Mouse (Mus musculus): ENCODE data around the gene Tbx3. TPM values are rescaled to one million over a fixed set of nuclear protein-coding genes. Genes with fewer than 3 reads are reported as not detected.

Gene Tbx3
- polyA plus RNA-seq (2014; fragmentation: Nextera tagmentation; extraction: Ambion mirVana): 1.3 and 1.4 TPM in 2 replicates

- DNase-seq (ENCODE audit: low spot score, missing footprints) (peak; percentile 98), ATAC-seq (ENCODE audit: low FRiP score) (peak; percentile 96)
- Histone ChIP-seq H3K27me3 (ENCODE audit: control insufficient read depth, insufficient read depth, low read length) (peaks cover 98% of the 10 kb centered on the region), H3K4me2 (peak within 1 kb of the TSS; percentile 56), H3K36me3 (ENCODE audit: control insufficient read depth, insufficient read depth, low read length) (no peaks in the 10 kb centered on the region), H3K4me3 (ENCODE audit: low read depth, low read length) (peak within 1 kb of the TSS; percentile 25), H3K9ac (ENCODE audit: low read length) (peak within 1 kb of the TSS; percentile 48), H3K27ac (ENCODE audit: low read depth, low read length) (no peak within 1 kb of the TSS), H3K4me1 (ENCODE audit: control insufficient read depth, insufficient read depth, low read length) (peaks cover 13% of the 10 kb centered on the region), H3K9me3 (ENCODE audit: control insufficient read depth, low read length) (no peaks in the 10 kb centered on the region)
- WGBS: under 1% methylated on average over 43 of the region's 43 CpGs
Measured at GRCm38 (mm10) chr5:119670566-119671108, at the start of gene Tbx3. Tbx3 (plus strand) TSS chr5:119670669.

- WGBS: 64% methylated on average over 1 of the region's 1 CpGs
Measured at GRCm38 (mm10) chr5:119622076-119622475, 48.4 kb upstream of the Tbx3 start.

GRCm38 (mm10) chr5:119624554-119624953 is 45.9 kb upstream of the Tbx3 start:
- Histone ChIP-seq H3K4me3 (ENCODE audit: low read depth, low read length) (no peak overlapping the region), H3K27ac (ENCODE audit: low read depth, low read length) (no peak overlapping the region), H3K9me3 (ENCODE audit: control insufficient read depth, low read length) (no peaks in the 10 kb centered on the region), H3K9ac (ENCODE audit: low read length) (no peak overlapping the region), H3K4me1 (ENCODE audit: control insufficient read depth, insufficient read depth, low read length) (peaks cover 9% of the 10 kb centered on the region), H3K27me3 (ENCODE audit: control insufficient read depth, insufficient read depth, low read length) (peaks cover 48% of the 10 kb centered on the region), H3K36me3 (ENCODE audit: control insufficient read depth, insufficient read depth, low read length) (no peaks in the 10 kb centered on the region), H3K4me2 (no peak overlapping the region)
- no peak for ATAC-seq (ENCODE audit: low FRiP score)
- 40% methylated on average over 1 of the region's 1 CpGs for WGBS
- DNase-seq (ENCODE audit: low spot score, missing footprints): peak; percentile 6

More at GRCm38 (mm10) chr5:119622076-119622475, 48.4 kb upstream of the Tbx3 start:
- no peak for DNase-seq (ENCODE audit: low spot score, missing footprints)
- no peak overlapping the region for H3K4me3 ChIP-seq (ENCODE audit: low read depth, low read length)
- H3K9me3 ChIP-seq (ENCODE audit: control insufficient read depth, low read length): no peaks in the 10 kb centered on the region
- no peak overlapping the region for H3K27ac ChIP-seq (ENCODE audit: low read depth, low read length)
- H3K4me2 ChIP-seq: no peak overlapping the region
- no peaks in the 10 kb centered on the region for H3K36me3 ChIP-seq (ENCODE audit: control insufficient read depth, insufficient read depth, low read length)
- peaks cover 9% of the 10 kb centered on the region for H3K4me1 ChIP-seq (ENCODE audit: control insufficient read depth, insufficient read depth, low read length)
- peaks cover 30% of the 10 kb centered on the region for H3K27me3 ChIP-seq (ENCODE audit: control insufficient read depth, insufficient read depth, low read length)
- ATAC-seq (ENCODE audit: low FRiP score): no peak
- no peak overlapping the region for H3K9ac ChIP-seq (ENCODE audit: low read length)

GRCm38 (mm10) chr5:119625603-119626002 is 44.9 kb upstream of the Tbx3 start:
- Histone ChIP-seq H3K27ac (ENCODE audit: low read depth, low read length) (no peak overlapping the region), H3K9ac (ENCODE audit: low read length) (no peak overlapping the region), H3K4me1 (ENCODE audit: control insufficient read depth, insufficient read depth, low read length) (peaks cover 9% of the 10 kb centered on the region), H3K9me3 (ENCODE audit: control insufficient read depth, low read length) (no peaks in the 10 kb centered on the region), H3K4me2 (no peak overlapping the region), H3K36me3 (ENCODE audit: control insufficient read depth, insufficient read depth, low read length) (no peaks in the 10 kb centered on the region), H3K4me3 (ENCODE audit: low read depth, low read length) (no peak overlapping the region), H3K27me3 (ENCODE audit: control insufficient read depth, insufficient read depth, low read length) (peaks cover 48% of the 10 kb centered on the region)
- DNase-seq (ENCODE audit: low spot score, missing footprints): no peak
- WGBS: 4% methylated on average over 13 of the region's 13 CpGs
- no peak for ATAC-seq (ENCODE audit: low FRiP score)

GRCm38 (mm10) chr5:119626154-119626553 is 44.3 kb upstream of the Tbx3 start:
- no peak for DNase-seq (ENCODE audit: low spot score, missing footprints)
- Histone ChIP-seq H3K4me1 (ENCODE audit: control insufficient read depth, insufficient read depth, low read length) (peaks cover 9% of the 10 kb centered on the region), H3K4me3 (ENCODE audit: low read depth, low read length) (peak overlapping the region; percentile 14; the same call in 1 of the 2 replicates), H3K27ac (ENCODE audit: low read depth, low read length) (no peak overlapping the region), H3K9me3 (ENCODE audit: control insufficient read depth, low read length) (no peaks in the 10 kb centered on the region), H3K36me3 (ENCODE audit: control insufficient read depth, insufficient read depth, low read length) (no peaks in the 10 kb centered on the region), H3K4me2 (no peak overlapping the region), H3K9ac (ENCODE audit: low read length) (no peak overlapping the region), H3K27me3 (ENCODE audit: control insufficient read depth, insufficient read depth, low read length) (peaks cover 48% of the 10 kb centered on the region)
- ATAC-seq (ENCODE audit: low FRiP score): no peak
- 7% methylated on average over 9 of the region's 9 CpGs for WGBS

GRCm38 (mm10) chr5:119626662-119627061 is 43.8 kb upstream of the Tbx3 start:
- H3K27ac ChIP-seq (ENCODE audit: low read depth, low read length): no peak overlapping the region
- DNase-seq (ENCODE audit: low spot score, missing footprints) (peak; percentile 92), ATAC-seq (ENCODE audit: low FRiP score) (no peak)
- H3K4me1 ChIP-seq (ENCODE audit: control insufficient read depth, insufficient read depth, low read length): peaks cover 9% of the 10 kb centered on the region
- H3K4me3 ChIP-seq (ENCODE audit: low read depth, low read length): peak overlapping the region; percentile 14
- peak overlapping the region; percentile 33 for H3K4me2 ChIP-seq
- peaks cover 48% of the 10 kb centered on the region for H3K27me3 ChIP-seq (ENCODE audit: control insufficient read depth, insufficient read depth, low read length)
- 0 out of 2 replicates have a peak overlapping the region, but pooled peaks have one; percentile 12 for H3K9ac ChIP-seq (ENCODE audit: low read length)
- no peaks in the 10 kb centered on the region for H3K9me3 ChIP-seq (ENCODE audit: control insufficient read depth, low read length)
- WGBS: under 1% methylated on average over 22 of the region's 22 CpGs
- no peaks in the 10 kb centered on the region for H3K36me3 ChIP-seq (ENCODE audit: control insufficient read depth, insufficient read depth, low read length)

- no peak for ATAC-seq (ENCODE audit: low FRiP score)
- WGBS: 69% methylated on average over 3 of the region's 3 CpGs
Measured at GRCm38 (mm10) chr5:119628100-119628499, 42.4 kb upstream of the Tbx3 start.

GRCm38 (mm10) chr5:119628746-119629327 is 41.6 kb upstream of the Tbx3 start:
- 29% methylated on average over 12 of the region's 12 CpGs for WGBS
- DNase-seq (ENCODE audit: low spot score, missing footprints): no peak
- Histone ChIP-seq H3K9ac (ENCODE audit: low read length) (no peak overlapping the region), H3K4me3 (ENCODE audit: low read depth, low read length) (no peak overlapping the region), H3K4me2 (no peak overlapping the region), H3K27me3 (ENCODE audit: control insufficient read depth, insufficient read depth, low read length) (peaks cover 45% of the 10 kb centered on the region), H3K9me3 (ENCODE audit: control insufficient read depth, low read length) (no peaks in the 10 kb centered on the region), H3K36me3 (ENCODE audit: control insufficient read depth, insufficient read depth, low read length) (no peaks in the 10 kb centered on the region), H3K4me1 (ENCODE audit: control insufficient read depth, insufficient read depth, low read length) (peaks cover 9% of the 10 kb centered on the region), H3K27ac (ENCODE audit: low read depth, low read length) (no peak overlapping the region)
- ATAC-seq (ENCODE audit: low FRiP score): no peak

More at GRCm38 (mm10) chr5:119628100-119628499, 42.4 kb upstream of the Tbx3 start:
- Histone ChIP-seq H3K4me1 (ENCODE audit: control insufficient read depth, insufficient read depth, low read length) (peaks cover 9% of the 10 kb centered on the region), H3K4me2 (no peak overlapping the region), H3K9ac (ENCODE audit: low read length) (no peak overlapping the region), H3K9me3 (ENCODE audit: control insufficient read depth, low read length) (no peaks in the 10 kb centered on the region), H3K36me3 (ENCODE audit: control insufficient read depth, insufficient read depth, low read length) (no peaks in the 10 kb centered on the region), H3K27me3 (ENCODE audit: control insufficient read depth, insufficient read depth, low read length) (peaks cover 45% of the 10 kb centered on the region), H3K27ac (ENCODE audit: low read depth, low read length) (no peak overlapping the region), H3K4me3 (ENCODE audit: low read depth, low read length) (no peak overlapping the region)
- no peak for DNase-seq (ENCODE audit: low spot score, missing footprints)

- Histone ChIP-seq H3K4me1 (ENCODE audit: control insufficient read depth, insufficient read depth, low read length) (no peaks in the 10 kb centered on the region), H3K9me3 (ENCODE audit: control insufficient read depth, low read length) (no peaks in the 10 kb centered on the region), H3K27me3 (ENCODE audit: control insufficient read depth, insufficient read depth, low read length) (peaks cover 4% of the 10 kb centered on the region), H3K9ac (ENCODE audit: low read length) (no peak overlapping the region), H3K27ac (ENCODE audit: low read depth, low read length) (no peak overlapping the region), H3K4me2 (no peak overlapping the region), H3K36me3 (ENCODE audit: control insufficient read depth, insufficient read depth, low read length) (no peaks in the 10 kb centered on the region), H3K4me3 (ENCODE audit: low read depth, low read length) (no peak overlapping the region)
- ATAC-seq (ENCODE audit: low FRiP score): no peak
- no peak for DNase-seq (ENCODE audit: low spot score, missing footprints)
- WGBS: 92% methylated on average over 4 of the region's 4 CpGs
Measured at GRCm38 (mm10) chr5:119633581-119633980, 36.9 kb upstream of the Tbx3 start.
